Mouse (Mus musculus) lung, embryonic 14.5 days (tissue): ENCODE data around the gene Gpc6. TPM values are rescaled to one million over a fixed set of nuclear protein-coding genes. Genes with fewer than 3 reads are reported as not detected.

Source experiments
- ATAC-seq: fragments of 200-750 bp; cut with Nextera tagmentation; 2 replicates; pipeline ENCODE4 v1.8.0; 2017; ENCODE audit warnings: mild to moderate bottlenecking, moderate TSS enrichment, moderate library complexity; ENCODE audit not compliant: insufficient read depth
- DNase-seq: peaks from one replicate; pipeline ENCODE4 v3.0.0-alpha.2; 2015
- H3K27ac ChIP-seq: fragments of 300-500 bp; sonication (generic); 2 replicates; pipeline ENCODE4 v1.5.1; 2014; ENCODE audit warnings: low read depth, mild to moderate bottlenecking, moderate library complexity
- H3K27me3 ChIP-seq: fragments of 300-500 bp; sonication (generic); 2 replicates; pipeline ENCODE4 v1.6.1; 2014; ENCODE audit warnings: low read length, control low read depth; ENCODE audit not compliant: insufficient read depth
- H3K36me3 ChIP-seq: fragments of 300-500 bp; sonication (generic); 2 replicates; pipeline ENCODE4 v1.6.1; 2014; ENCODE audit warnings: control low read depth; ENCODE audit not compliant: insufficient read depth
- H3K4me1 ChIP-seq: fragments of 300-500 bp; sonication (generic); 2 replicates; pipeline ENCODE4 v1.6.1; 2014; ENCODE audit warnings: antibody characterized with exemption, control low read depth; ENCODE audit not compliant: insufficient read depth
- H3K4me2 ChIP-seq: fragments of 300-500 bp; sonication (generic); 2 replicates; pipeline ENCODE4 v1.6.1; 2014; ENCODE audit warnings: mild to moderate bottlenecking
- H3K4me3 ChIP-seq: fragments of 300-500 bp; sonication (generic); 2 replicates; pipeline ENCODE4 v1.5.1; 2014; ENCODE audit warnings: low read depth, low read length
- H3K9ac ChIP-seq: fragments of 300-500 bp; sonication (generic); 2 replicates; pipeline ENCODE4 v1.6.1; 2014
- H3K9me3 ChIP-seq: fragments of 300-500 bp; sonication (generic); 2 replicates; pipeline ENCODE4 v1.6.1; 2016; ENCODE audit warnings: low read depth, low read length, control low read depth
- CTCF ChIP-seq: IDR thresholded peaks from 2 replicates; pipeline ENCODE4 v1.5.1; 2016; ENCODE audit warnings: antibody characterized with exemption, low read depth
- WGBS: fragments of 180-500 bp; shearing (Covaris S2); extraction: QIAGEN DNeasy Blood & Tissue Kit; methylation state at CpG from one replicate; pipeline ENCODE4 v1.1.7; 2014; 5-methylcytosine and 5-hydroxymethylcytosine counted together
- polyA plus RNA-seq: library from polyadenylated mRNA; unstranded; fragments of >200 nt; fragmentation: Nextera tagmentation; extraction: Ambion mirVana; gene quantifications from 2 replicates; pipeline ENCODE4 v1.2.1, GENCODE M21; 2014

Gene Gpc6
- polyA plus RNA-seq, 1 experiment from 2014 or later, result 38.9 TPM

GRCm38 (mm10) chr14:117324214-117324613, 399.1 kb downstream of the Gpc6 start:
- H3K27me3 ChIP-seq, result no peaks in the 10 kb centered on the region
- H3K27ac ChIP-seq, result no peak overlapping the region
- no peak for ATAC-seq
- H3K9ac ChIP-seq, result no peak overlapping the region
- 83% methylated on average over 2 of the region's 2 CpGs for WGBS
- no peak for TF ChIP-seq CTCF
- no peaks in the 10 kb centered on the region for H3K9me3 ChIP-seq
- H3K36me3 ChIP-seq, result no peaks in the 10 kb centered on the region
- DNase-seq, result no peak
- no peaks in the 10 kb centered on the region for H3K4me1 ChIP-seq
- no peak overlapping the region for H3K4me2 ChIP-seq
- no peak overlapping the region for H3K4me3 ChIP-seq

- Histone ChIP-seq H3K9me3 (no peaks in the 10 kb centered on the region), H3K4me1 (no peaks in the 10 kb centered on the region), H3K4me3 (no peak overlapping the region), H3K36me3 (no peaks in the 10 kb centered on the region), H3K27me3 (no peaks in the 10 kb centered on the region), H3K27ac (no peak overlapping the region), H3K4me2 (no peak overlapping the region), H3K9ac (no peak overlapping the region)
- no peak for DNase-seq
- ATAC-seq, result no peak
- 62% methylated on average over 1 of the region's 1 CpGs for WGBS
- no peak for TF ChIP-seq CTCF
Measured at GRCm38 (mm10) chr14:117332256-117332655, 407.1 kb downstream of the Gpc6 start.

GRCm38 (mm10) chr14:117337271-117337670, 412.2 kb downstream of the Gpc6 start:
- ATAC-seq, result no peak

GRCm38 (mm10) chr14:117340549-117340948, 415.4 kb downstream of the Gpc6 start:
- Histone ChIP-seq H3K27me3 (no peaks in the 10 kb centered on the region), H3K4me2 (no peak overlapping the region), H3K36me3 (no peaks in the 10 kb centered on the region), H3K4me1 (no peaks in the 10 kb centered on the region), H3K9ac (no peak overlapping the region), H3K27ac (no peak overlapping the region), H3K9me3 (no peaks in the 10 kb centered on the region), H3K4me3 (no peak overlapping the region)
- ATAC-seq (no peak), DNase-seq (no peak)
- 59% methylated on average over 4 of the region's 4 CpGs for WGBS
- TF ChIP-seq CTCF, result no peak

More at GRCm38 (mm10) chr14:117337271-117337670, 412.2 kb downstream of the Gpc6 start:
- 70% methylated on average over 1 of the region's 1 CpGs for whole genome bisulfite sequencing
- no peaks in the 10 kb centered on the region for H3K27me3 ChIP-seq
- H3K36me3 ChIP-seq, result no peaks in the 10 kb centered on the region
- no peaks in the 10 kb centered on the region for H3K4me1 ChIP-seq
- H3K9ac ChIP-seq, result no peak overlapping the region
- no peak overlapping the region for H3K4me3 ChIP-seq
- no peak for TF ChIP-seq CTCF
- no peak for DNase-seq
- H3K4me2 ChIP-seq, result no peak overlapping the region
- H3K27ac ChIP-seq, result no peak overlapping the region
- H3K9me3 ChIP-seq, result no peaks in the 10 kb centered on the region

- H3K36me3 ChIP-seq, result no peaks in the 10 kb centered on the region
- no peaks in the 10 kb centered on the region for H3K27me3 ChIP-seq
- no peak for ATAC-seq
- no peak overlapping the region for H3K4me3 ChIP-seq
- no peaks in the 10 kb centered on the region for H3K4me1 ChIP-seq
- H3K4me2 ChIP-seq, result no peak overlapping the region
- H3K9ac ChIP-seq, result no peak overlapping the region
- no peak overlapping the region for H3K27ac ChIP-seq
- TF ChIP-seq CTCF, result no peak
- 80% methylated on average over 6 of the region's 6 CpGs for WGBS
- DNase-seq, result no peak
- no peaks in the 10 kb centered on the region for H3K9me3 ChIP-seq
Measured at GRCm38 (mm10) chr14:117344505-117344904, 419.4 kb downstream of the Gpc6 start.

GRCm38 (mm10) chr14:117346372-117346885, 421.3 kb downstream of the Gpc6 start:
- Histone ChIP-seq H3K4me2 (no peak overlapping the region), H3K9me3 (no peaks in the 10 kb centered on the region), H3K36me3 (no peaks in the 10 kb centered on the region), H3K27me3 (no peaks in the 10 kb centered on the region), H3K9ac (no peak overlapping the region), H3K4me3 (no peak overlapping the region), H3K4me1 (no peaks in the 10 kb centered on the region), H3K27ac (no peak overlapping the region)
- DNase-seq, result no peak
- WGBS, result 79% methylated on average over 6 of the region's 6 CpGs
- no peak for TF ChIP-seq CTCF
- no peak for ATAC-seq

GRCm38 (mm10) chr14:117351296-117351695, 426.2 kb downstream of the Gpc6 start:
- H3K27me3 ChIP-seq, result no peaks in the 10 kb centered on the region
- H3K9me3 ChIP-seq, result no peaks in the 10 kb centered on the region
- no peak overlapping the region for H3K4me2 ChIP-seq
- WGBS, result 38% methylated on average over 7 of the region's 7 CpGs
- no peak for TF ChIP-seq CTCF
- ATAC-seq (no peak), DNase-seq (no peak)
- H3K4me3 ChIP-seq, result no peak overlapping the region
- no peak overlapping the region for H3K9ac ChIP-seq
- H3K27ac ChIP-seq, result no peak overlapping the region
- H3K36me3 ChIP-seq, result no peaks in the 10 kb centered on the region
- H3K4me1 ChIP-seq, result no peaks in the 10 kb centered on the region
